Mouse (Mus musculus) liver, postnatal 0 days (tissue): Measurements from ENCODE around the gene 4632433K11Rik.
"Not testable (repeated sequence)": the region's sequence is repeated elsewhere in the genome, so short reads cannot be mapped to it uniquely, and the experiment has no call there.

ENCODE experiments used
- CTCF ChIP-seq: sonication (generic); IDR thresholded peaks from 2 replicates; pipeline ENCODE4 v1.5.1; 2016; ENCODE audit warnings: antibody characterized with exemption, low read depth
- EP300 ChIP-seq: IDR thresholded peaks from 2 replicates; pipeline ENCODE4 v1.6.1; 2016; ENCODE audit warnings: antibody characterized with exemption, low read depth, mild to moderate bottlenecking

- TF ChIP-seq CTCF, EP300: not testable (repeated sequence)
Observed at GRCm38 (mm10) chr7:5019576-5019975, 14.3 kb upstream of the 4632433K11Rik start.
